Mouse (Mus musculus) stomach, postnatal 0 days (tissue): Measurements from ENCODE around the gene Ryk.

Source experiments
- CTCF ChIP-seq: IDR thresholded peaks from 2 replicates; pipeline ENCODE4 v1.5.1; 2016; ENCODE audit warnings: antibody characterized with exemption, low read depth, mild to moderate bottlenecking, moderate library complexity
- EP300 ChIP-seq: optimal IDR thresholded peaks from 2 replicates; pipeline ENCODE3; 2016; ENCODE audit warnings: antibody characterized with exemption

DNA sequence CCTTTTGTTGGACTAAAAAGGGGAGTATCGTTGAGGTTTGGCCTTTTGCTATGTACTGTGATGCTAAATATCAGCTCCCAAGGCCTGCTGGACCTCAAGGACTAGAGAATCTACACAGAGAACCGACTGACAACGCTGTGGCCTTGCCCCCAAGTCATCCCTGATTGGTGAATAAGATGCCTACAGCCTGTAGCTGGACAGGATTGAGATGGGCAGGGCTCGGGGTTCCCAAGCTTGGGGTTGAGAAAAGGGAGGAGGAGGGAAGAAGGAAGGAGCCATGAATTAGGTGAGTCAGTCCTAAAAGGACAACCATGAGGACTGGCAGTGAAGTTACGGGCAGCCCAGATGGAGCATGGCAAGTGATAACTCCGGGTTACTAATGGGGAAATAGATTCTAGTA, 65.2 kb downstream of the Ryk start:
- TF ChIP-seq EP300 (no peak), CTCF (no peak)
